Mouse (Mus musculus) thymus, adult 2 months (tissue): ENCODE data around the gene Mthfr. TPM values are rescaled to one million over a fixed set of nuclear protein-coding genes. Genes with fewer than 3 reads are reported as not detected.

Source experiments
- DNase-seq: peaks from one replicate; pipeline ENCODE4 v3.0.0; 2021
- H3K27ac ChIP-seq: fragments of 200-500 bp; 2 replicates; pipeline ENCODE4 v1.5.1; 2012; ENCODE audit warnings: low read length, control low read depth; ENCODE audit not compliant: control insufficient read depth, insufficient read depth
- H3K27me3 ChIP-seq: fragments of 200-500 bp; 2 replicates; pipeline ENCODE4 v1.6.1; 2012; ENCODE audit warnings: mild to moderate bottlenecking, low read length, moderate library complexity, mixed read lengths; ENCODE audit not compliant: control insufficient read depth, insufficient read depth
- H3K36me3 ChIP-seq: fragments of 200-500 bp; 2 replicates; pipeline ENCODE4 v1.6.1; 2012; ENCODE audit warnings: mild to moderate bottlenecking, low read length, moderate library complexity; ENCODE audit not compliant: control insufficient read depth, insufficient read depth
- H3K4me1 ChIP-seq: fragments of 200-500 bp; replicated peaks from 2 replicates; pipeline ENCODE4 v1.6.1; 2012; ENCODE audit warnings: low read length; ENCODE audit not compliant: control insufficient read depth, insufficient read depth
- H3K4me3 ChIP-seq: fragments of 200-500 bp; 2 replicates; pipeline ENCODE4 v1.5.1; 2012; ENCODE audit warnings: mild to moderate bottlenecking, low read length, control low read depth, moderate library complexity; ENCODE audit not compliant: control insufficient read depth, insufficient read depth
- CTCF ChIP-seq: fragments of 200-500 bp; IDR thresholded peaks from 2 replicates; pipeline ENCODE4 v1.5.1; 2012; ENCODE audit warnings: mild to moderate bottlenecking, control low read depth, low read length, moderate library complexity, borderline replicate concordance; ENCODE audit not compliant: control insufficient read depth, poor library complexity, insufficient read depth; ENCODE audit errors: extremely low read depth
- POLR2A ChIP-seq: fragments of 200-500 bp; IDR thresholded peaks from 2 replicates; pipeline ENCODE4 v1.6.1; 2012; ENCODE audit warnings: mild to moderate bottlenecking, low read length, control low read depth, moderate library complexity; ENCODE audit not compliant: control insufficient read depth, poor library complexity, insufficient read depth; ENCODE audit errors: extremely low read depth
- WGBS: fragments of 180-500 bp; shearing (Covaris S2); methylation state at CpG from one replicate; pipeline ENCODE4 v1.1.7; 2018; 5-methylcytosine and 5-hydroxymethylcytosine counted together
- polyA plus RNA-seq: library from polyadenylated mRNA; depleted of rRNA; stranded (reverse); fragments of >200 nt; gene quantifications from 2 replicates; pipeline ENCODE4 v1.2.3, GENCODE M21; 2012

Gene Mthfr
- polyA plus RNA-seq, 1 experiment = 30.2 TPM

- H3K4me1 ChIP-seq = no peaks in the 10 kb centered on the region
- TF ChIP-seq CTCF (no peak), POLR2A (no peak)
- no peaks in the 10 kb centered on the region for H3K27me3 ChIP-seq
- no peak for DNase-seq
- no peak overlapping the region for H3K27ac ChIP-seq
- no peak overlapping the region for H3K4me3 ChIP-seq
- WGBS = 96% methylated on average over 21 of the region's 21 CpGs
- peaks cover 10% of the 10 kb centered on the region; the same call in 1 of the 2 replicates for H3K36me3 ChIP-seq
These were observed 16.3 kb downstream of the Mthfr start for GRCm38 (mm10) chr4:148054961-148055695.

- TF ChIP-seq CTCF (no peak), POLR2A (no peak)
- WGBS = 96% methylated on average over 7 of the region's 7 CpGs
- H3K27ac ChIP-seq = no peak overlapping the region
- peaks cover 10% of the 10 kb centered on the region; the same call in 1 of the 2 replicates for H3K36me3 ChIP-seq
- H3K27me3 ChIP-seq = no peaks in the 10 kb centered on the region
- no peak for DNase-seq
- H3K4me1 ChIP-seq = no peaks in the 10 kb centered on the region
- H3K4me3 ChIP-seq = no peak overlapping the region
These were observed 17.4 kb downstream of the Mthfr start for GRCm38 (mm10) chr4:148056246-148056645.

DNA sequence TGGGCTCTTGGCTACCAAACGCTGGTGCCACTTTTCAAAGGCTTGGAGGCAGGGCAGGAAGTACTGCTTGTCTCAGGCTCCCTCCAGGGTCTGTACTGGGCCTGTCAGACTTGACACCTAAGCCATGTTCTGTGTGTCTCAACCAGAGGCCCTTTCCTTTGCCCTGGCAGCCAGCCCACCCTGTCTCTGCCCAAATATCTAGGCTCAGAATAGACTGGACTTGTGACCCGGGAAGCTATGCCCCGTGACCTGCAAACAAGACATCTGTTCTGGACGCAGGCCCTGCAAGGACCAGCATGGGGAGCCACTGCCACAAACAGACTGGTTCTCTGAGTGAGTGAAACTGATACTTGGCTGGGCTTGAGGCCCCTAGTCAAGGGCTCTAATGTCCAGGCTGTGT, 17.9 kb downstream of the Mthfr start:
- Histone ChIP-seq H3K27me3 (no peaks in the 10 kb centered on the region), H3K27ac (no peak overlapping the region), H3K36me3 (peaks cover 10% of the 10 kb centered on the region; the same call in 1 of the 2 replicates), H3K4me3 (no peak overlapping the region), H3K4me1 (no peaks in the 10 kb centered on the region)
- 88% methylated on average over 4 of the region's 4 CpGs for WGBS
- no peak for DNase-seq
- no peak for TF ChIP-seq CTCF
- TF ChIP-seq POLR2A = no peak

GRCm38 (mm10) chr4:148057661-148058209, 18.9 kb downstream of the Mthfr start:
- WGBS = 78% methylated on average over 5 of the region's 5 CpGs
- no peak for TF ChIP-seq POLR2A
- TF ChIP-seq CTCF = peak; percentile 29; the same call in 1 of the 2 replicates
- H3K4me3 ChIP-seq = no peak overlapping the region
- peaks cover 7% of the 10 kb centered on the region; the same call in 1 of the 2 replicates for H3K36me3 ChIP-seq
- H3K27ac ChIP-seq = no peak overlapping the region
- DNase-seq = no peak
- no peaks in the 10 kb centered on the region for H3K4me1 ChIP-seq
- H3K27me3 ChIP-seq = no peaks in the 10 kb centered on the region

GRCm38 (mm10) chr4:148058218-148058819, 19.4 kb downstream of the Mthfr start:
- Histone ChIP-seq H3K4me1 (no peaks in the 10 kb centered on the region), H3K27ac (no peak overlapping the region), H3K27me3 (no peaks in the 10 kb centered on the region), H3K36me3 (0 out of 2 replicates have a peak, but pooled peaks cover 3% of the 10 kb centered on the region), H3K4me3 (no peak overlapping the region)
- 95% methylated on average over 9 of the region's 9 CpGs for WGBS
- no peak for TF ChIP-seq CTCF
- TF ChIP-seq POLR2A = no peak
- no peak for DNase-seq

DNA sequence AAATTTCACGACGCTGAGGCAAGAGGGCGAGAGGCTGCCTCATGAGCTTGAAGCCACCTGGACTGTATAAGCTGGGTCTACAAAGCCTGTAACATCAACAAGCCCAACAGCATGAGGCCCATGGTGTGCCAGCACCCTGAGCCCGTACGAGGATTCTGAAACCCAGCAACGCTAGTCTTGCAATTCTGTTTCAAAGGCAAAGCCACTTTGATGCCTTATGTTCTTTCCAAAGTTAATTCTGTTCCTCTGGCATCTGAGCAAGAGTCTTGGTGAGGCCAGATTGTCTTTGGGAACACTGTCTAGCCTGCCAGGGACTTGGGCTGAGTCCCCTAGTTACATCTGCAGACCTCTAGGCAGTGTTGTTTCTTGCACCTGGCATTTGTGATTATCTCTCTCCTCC, 20.1 kb downstream of the Mthfr start:
- DNase-seq = no peak
- Histone ChIP-seq H3K27me3 (no peaks in the 10 kb centered on the region), H3K4me3 (no peak overlapping the region), H3K27ac (no peak overlapping the region), H3K36me3 (0 out of 2 replicates have a peak, but pooled peaks cover 3% of the 10 kb centered on the region), H3K4me1 (no peaks in the 10 kb centered on the region)
- WGBS = 96% methylated on average over 6 of the region's 6 CpGs
- TF ChIP-seq POLR2A (no peak), CTCF (no peak)
